Mouse (Mus musculus): ENCODE data around the gene Sptb. TPM values are rescaled to one million over a fixed set of nuclear protein-coding genes. Genes with fewer than 3 reads are reported as not detected.

Gene Sptb
- polyA plus RNA-seq, 1 experiment from 2014 or later: 5.2 TPM

GRCm38 (mm10) chr12:76604546-76604945, 105.8 kb downstream of the Sptb start:
- no peaks in the 10 kb centered on the region for H3K9me3 ChIP-seq
- 88% methylated on average over 4 of the region's 4 CpGs for WGBS
- ATAC-seq (ENCODE audit: extremely low read depth, insufficient number of reproducible peaks, low FRiP score, low TSS enrichment): no peak
- no peak overlapping the region for H3K9ac ChIP-seq
- H3K36me3 ChIP-seq: peaks cover 43% of the 10 kb centered on the region
- H3K4me1 ChIP-seq: 0 out of 2 replicates have a peak, but pooled peaks cover 4% of the 10 kb centered on the region
- H3K4me2 ChIP-seq: no peak overlapping the region
- peaks cover 8% of the 10 kb centered on the region for H3K27me3 ChIP-seq (replicated peaks)
- H3K27ac ChIP-seq (replicated peaks): no peak overlapping the region
- H3K4me3 ChIP-seq: no peak overlapping the region

GRCm38 (mm10) chr12:76603779-76604178, 106.6 kb downstream of the Sptb start:
- Histone ChIP-seq H3K27ac (replicated peaks) (no peak overlapping the region), H3K9me3 (no peaks in the 10 kb centered on the region), H3K27me3 (replicated peaks) (peaks cover 8% of the 10 kb centered on the region), H3K4me3 (no peak overlapping the region), H3K4me1 (no peaks in the 10 kb centered on the region), H3K4me2 (no peak overlapping the region), H3K9ac (no peak overlapping the region), H3K36me3 (peaks cover 45% of the 10 kb centered on the region)
- ATAC-seq (ENCODE audit: extremely low read depth, insufficient number of reproducible peaks, low FRiP score, low TSS enrichment): no peak
- 79% methylated on average over 9 of the region's 9 CpGs for WGBS

- no peak overlapping the region for H3K27ac ChIP-seq (replicated peaks)
- H3K9me3 ChIP-seq: no peaks in the 10 kb centered on the region
- no peaks in the 10 kb centered on the region; the same call in none of the 2 replicates for H3K27me3 ChIP-seq (replicated peaks)
- no peak overlapping the region for H3K4me2 ChIP-seq
- H3K36me3 ChIP-seq: peaks cover 33% of the 10 kb centered on the region
- peaks cover 27% of the 10 kb centered on the region for H3K4me1 ChIP-seq
- H3K9ac ChIP-seq: no peak overlapping the region
- no peak overlapping the region for H3K4me3 ChIP-seq
- ATAC-seq (ENCODE audit: extremely low read depth, insufficient number of reproducible peaks, low FRiP score, low TSS enrichment): no peak
- WGBS: 72% methylated on average over 24 of the region's 24 CpGs
Measured at GRCm38 (mm10) chr12:76598196-76598928, 112.0 kb downstream of the Sptb start.

GRCm38 (mm10) chr12:76597577-76598100, 112.7 kb downstream of the Sptb start:
- H3K4me2 ChIP-seq: no peak overlapping the region
- no peak overlapping the region for H3K9ac ChIP-seq
- H3K27me3 ChIP-seq (replicated peaks): no peaks in the 10 kb centered on the region; the same call in none of the 2 replicates
- WGBS: 65% methylated on average over 15 of the region's 15 CpGs
- no peak overlapping the region for H3K4me3 ChIP-seq
- peaks cover 26% of the 10 kb centered on the region for H3K36me3 ChIP-seq
- no peaks in the 10 kb centered on the region for H3K9me3 ChIP-seq
- ATAC-seq (ENCODE audit: extremely low read depth, insufficient number of reproducible peaks, low FRiP score, low TSS enrichment): no peak
- peaks cover 27% of the 10 kb centered on the region for H3K4me1 ChIP-seq
- H3K27ac ChIP-seq (replicated peaks): no peak overlapping the region

- Histone ChIP-seq H3K4me2 (no peak overlapping the region), H3K36me3 (peaks cover 18% of the 10 kb centered on the region), H3K9me3 (no peaks in the 10 kb centered on the region), H3K27ac (replicated peaks) (no peak overlapping the region), H3K4me1 (peaks cover 30% of the 10 kb centered on the region), H3K4me3 (no peak overlapping the region), H3K9ac (0 out of 2 replicates have a peak overlapping the region, but pooled peaks have one; percentile 34), H3K27me3 (replicated peaks) (no peaks in the 10 kb centered on the region; the same call in none of the 2 replicates)
- no peak for ATAC-seq (ENCODE audit: extremely low read depth, insufficient number of reproducible peaks, low FRiP score, low TSS enrichment)
- 52% methylated on average over 15 of the region's 15 CpGs for WGBS
Measured at GRCm38 (mm10) chr12:76596292-76597023, 113.9 kb downstream of the Sptb start.

GRCm38 (mm10) chr12:76595830-76596229, 114.5 kb downstream of the Sptb start:
- H3K36me3 ChIP-seq: peaks cover 18% of the 10 kb centered on the region
- 72% methylated on average over 2 of the region's 2 CpGs for WGBS

GRCm38 (mm10) chr12:76594556-76594955, 115.8 kb downstream of the Sptb start:
- peaks cover 15% of the 10 kb centered on the region; the same call in 1 of the 2 replicates for H3K36me3 ChIP-seq
- WGBS: 48% methylated on average over 3 of the region's 3 CpGs
- peak overlapping the region; percentile 52 for H3K27ac ChIP-seq (replicated peaks)
- no peak overlapping the region for H3K4me3 ChIP-seq
- H3K4me2 ChIP-seq: no peak overlapping the region
- H3K9me3 ChIP-seq: no peaks in the 10 kb centered on the region
- H3K27me3 ChIP-seq (replicated peaks): no peaks in the 10 kb centered on the region; the same call in none of the 2 replicates
- H3K9ac ChIP-seq: peak overlapping the region; percentile 62
- peaks cover 39% of the 10 kb centered on the region for H3K4me1 ChIP-seq
- ATAC-seq (ENCODE audit: extremely low read depth, insufficient number of reproducible peaks, low FRiP score, low TSS enrichment): no peak

More at GRCm38 (mm10) chr12:76595830-76596229, 114.5 kb downstream of the Sptb start:
- H3K27me3 ChIP-seq (replicated peaks): no peaks in the 10 kb centered on the region; the same call in none of the 2 replicates
- no peak overlapping the region for H3K27ac ChIP-seq (replicated peaks)
- H3K4me3 ChIP-seq: no peak overlapping the region
- H3K4me1 ChIP-seq: peaks cover 30% of the 10 kb centered on the region
- H3K9ac ChIP-seq: no peak overlapping the region
- H3K9me3 ChIP-seq: no peaks in the 10 kb centered on the region
- no peak overlapping the region for H3K4me2 ChIP-seq
- ATAC-seq (ENCODE audit: extremely low read depth, insufficient number of reproducible peaks, low FRiP score, low TSS enrichment): no peak

GRCm38 (mm10) chr12:76593839-76594322, 116.5 kb downstream of the Sptb start:
- no peaks in the 10 kb centered on the region for H3K9me3 ChIP-seq
- 15% methylated on average over 7 of the region's 7 CpGs for WGBS
- H3K9ac ChIP-seq: peak overlapping the region; percentile 62
- peaks cover 11% of the 10 kb centered on the region; the same call in 1 of the 2 replicates for H3K36me3 ChIP-seq
- H3K4me2 ChIP-seq: no peak overlapping the region
- ATAC-seq (ENCODE audit: extremely low read depth, insufficient number of reproducible peaks, low FRiP score, low TSS enrichment): peak; percentile 28; the same call in 1 of the 2 replicates
- H3K27me3 ChIP-seq (replicated peaks): no peaks in the 10 kb centered on the region; the same call in none of the 2 replicates
- peaks cover 46% of the 10 kb centered on the region for H3K4me1 ChIP-seq
- no peak overlapping the region for H3K4me3 ChIP-seq
- H3K27ac ChIP-seq (replicated peaks): peak overlapping the region; percentile 52

- no peaks in the 10 kb centered on the region; the same call in none of the 2 replicates for H3K27me3 ChIP-seq (replicated peaks)
- H3K36me3 ChIP-seq: peaks cover 7% of the 10 kb centered on the region; the same call in 1 of the 2 replicates
- WGBS: 82% methylated on average over 6 of the region's 6 CpGs
- H3K9me3 ChIP-seq: no peaks in the 10 kb centered on the region
- no peak for ATAC-seq (ENCODE audit: extremely low read depth, insufficient number of reproducible peaks, low FRiP score, low TSS enrichment)
- peaks cover 45% of the 10 kb centered on the region for H3K4me1 ChIP-seq
- H3K27ac ChIP-seq (replicated peaks): 0 out of 2 replicates have a peak overlapping the region, but pooled peaks have one; percentile 52
- H3K9ac ChIP-seq: peak overlapping the region; percentile 62; the same call in 1 of the 2 replicates
- no peak overlapping the region for H3K4me2 ChIP-seq
- no peak overlapping the region for H3K4me3 ChIP-seq
Measured at GRCm38 (mm10) chr12:76593254-76593653, 117.1 kb downstream of the Sptb start.

GRCm38 (mm10) chr12:76592213-76592612, 118.1 kb downstream of the Sptb start:
- ATAC-seq (ENCODE audit: extremely low read depth, insufficient number of reproducible peaks, low FRiP score, low TSS enrichment): no peak

GRCm38 (mm10) chr12:76591037-76591436, 119.3 kb downstream of the Sptb start:
- no peak overlapping the region for H3K27ac ChIP-seq (replicated peaks)
- H3K4me3 ChIP-seq: no peak overlapping the region
- no peaks in the 10 kb centered on the region; the same call in none of the 2 replicates for H3K27me3 ChIP-seq (replicated peaks)
- ATAC-seq (ENCODE audit: extremely low read depth, insufficient number of reproducible peaks, low FRiP score, low TSS enrichment): no peak
- no peak overlapping the region for H3K4me2 ChIP-seq
- no peaks in the 10 kb centered on the region for H3K36me3 ChIP-seq
- no peaks in the 10 kb centered on the region for H3K9me3 ChIP-seq
- H3K4me1 ChIP-seq: peaks cover 36% of the 10 kb centered on the region
- 70% methylated on average over 3 of the region's 3 CpGs for WGBS
- no peak overlapping the region for H3K9ac ChIP-seq

More at GRCm38 (mm10) chr12:76592213-76592612, 118.1 kb downstream of the Sptb start:
- Histone ChIP-seq H3K9me3 (no peaks in the 10 kb centered on the region), H3K4me2 (no peak overlapping the region), H3K36me3 (no peaks in the 10 kb centered on the region), H3K4me1 (peaks cover 36% of the 10 kb centered on the region), H3K9ac (no peak overlapping the region), H3K27ac (replicated peaks) (no peak overlapping the region), H3K4me3 (no peak overlapping the region), H3K27me3 (replicated peaks) (no peaks in the 10 kb centered on the region; the same call in none of the 2 replicates)
- WGBS: 50% methylated on average over 1 of the region's 1 CpGs
